Mouse (Mus musculus): Measurements from ENCODE around the gene Ankrd55.

The Ankrd55 gene

GRCm38 (mm10) chr13:112407776-112408490, 119.7 kb downstream of the Ankrd55 start:
- H3K9me3 ChIP-seq (ENCODE audit: low read length), result peaks cover 12% of the 10 kb centered on the region
- H3K27me3 ChIP-seq (ENCODE audit: insufficient read depth, low read length), result no peaks in the 10 kb centered on the region
- H3K4me1 ChIP-seq (replicated peaks; ENCODE audit: low read depth, low read length), result peaks cover 47% of the 10 kb centered on the region
- TF ChIP-seq NANOG (IDR thresholded peaks at IDR 0.05; ENCODE audit: borderline replicate concordance, low read length) (no peak), CTCF (conservative IDR thresholded peaks at IDR 0.05; ENCODE audit: low read length) (no peak), POU5F1 (IDR thresholded peaks at IDR 0.05; ENCODE audit: borderline replicate concordance, low read length) (no peak)
- H3K4me3 ChIP-seq (replicated peaks; ENCODE audit: low read length), result no peak overlapping the region
- H3K36me3 ChIP-seq (ENCODE audit: insufficient read depth, low read length), result no peaks in the 10 kb centered on the region

- Histone ChIP-seq H3K9me3 (ENCODE audit: low read length) (peaks cover 12% of the 10 kb centered on the region), H3K4me1 (replicated peaks; ENCODE audit: low read depth, low read length) (peaks cover 54% of the 10 kb centered on the region), H3K27me3 (ENCODE audit: insufficient read depth, low read length) (no peaks in the 10 kb centered on the region), H3K36me3 (ENCODE audit: insufficient read depth, low read length) (no peaks in the 10 kb centered on the region), H3K4me3 (replicated peaks; ENCODE audit: low read length) (no peak overlapping the region)
- TF ChIP-seq NANOG (IDR thresholded peaks at IDR 0.05; ENCODE audit: borderline replicate concordance, low read length) (no peak), CTCF (conservative IDR thresholded peaks at IDR 0.05; ENCODE audit: low read length) (no peak), POU5F1 (IDR thresholded peaks at IDR 0.05; ENCODE audit: borderline replicate concordance, low read length) (no peak)
Observed at GRCm38 (mm10) chr13:112408701-112409100, 120.5 kb downstream of the Ankrd55 start.

- Histone ChIP-seq H3K4me1 (replicated peaks; ENCODE audit: low read depth, low read length) (peaks cover 60% of the 10 kb centered on the region), H3K36me3 (ENCODE audit: insufficient read depth, low read length) (no peaks in the 10 kb centered on the region), H3K27me3 (ENCODE audit: insufficient read depth, low read length) (no peaks in the 10 kb centered on the region), H3K4me3 (replicated peaks; ENCODE audit: low read length) (no peak overlapping the region), H3K9me3 (ENCODE audit: low read length) (peaks cover 12% of the 10 kb centered on the region)
- TF ChIP-seq CTCF (conservative IDR thresholded peaks at IDR 0.05; ENCODE audit: low read length) (no peak), NANOG (IDR thresholded peaks at IDR 0.05; ENCODE audit: borderline replicate concordance, low read length) (no peak), POU5F1 (IDR thresholded peaks at IDR 0.05; ENCODE audit: borderline replicate concordance, low read length) (no peak)
Observed at GRCm38 (mm10) chr13:112409331-112409730, 121.1 kb downstream of the Ankrd55 start.

- TF ChIP-seq CTCF (conservative IDR thresholded peaks at IDR 0.05; ENCODE audit: low read length) (no peak), POU5F1 (IDR thresholded peaks at IDR 0.05; ENCODE audit: borderline replicate concordance, low read length) (no peak), NANOG (IDR thresholded peaks at IDR 0.05; ENCODE audit: borderline replicate concordance, low read length) (no peak)
Observed at GRCm38 (mm10) chr13:112409851-112410250, 121.6 kb downstream of the Ankrd55 start.

GRCm38 (mm10) chr13:112410461-112410860, 122.2 kb downstream of the Ankrd55 start:
- H3K9me3 ChIP-seq (ENCODE audit: low read length), result peaks cover 12% of the 10 kb centered on the region
- H3K36me3 ChIP-seq (ENCODE audit: insufficient read depth, low read length), result no peaks in the 10 kb centered on the region
- H3K4me1 ChIP-seq (replicated peaks; ENCODE audit: low read depth, low read length), result peaks cover 70% of the 10 kb centered on the region
- TF ChIP-seq CTCF (conservative IDR thresholded peaks at IDR 0.05; ENCODE audit: low read length), result no peak
- no peak for TF ChIP-seq POU5F1 (IDR thresholded peaks at IDR 0.05; ENCODE audit: borderline replicate concordance, low read length)
- no peak for TF ChIP-seq NANOG (IDR thresholded peaks at IDR 0.05; ENCODE audit: borderline replicate concordance, low read length)
- no peaks in the 10 kb centered on the region for H3K27me3 ChIP-seq (ENCODE audit: insufficient read depth, low read length)
- no peak overlapping the region for H3K4me3 ChIP-seq (replicated peaks; ENCODE audit: low read length)

More at GRCm38 (mm10) chr13:112409851-112410250, 121.6 kb downstream of the Ankrd55 start:
- peaks cover 12% of the 10 kb centered on the region for H3K9me3 ChIP-seq (ENCODE audit: low read length)
- no peak overlapping the region for H3K4me3 ChIP-seq (replicated peaks; ENCODE audit: low read length)
- no peaks in the 10 kb centered on the region for H3K27me3 ChIP-seq (ENCODE audit: insufficient read depth, low read length)
- H3K36me3 ChIP-seq (ENCODE audit: insufficient read depth, low read length), result no peaks in the 10 kb centered on the region
- H3K4me1 ChIP-seq (replicated peaks; ENCODE audit: low read depth, low read length), result peaks cover 64% of the 10 kb centered on the region

- H3K36me3 ChIP-seq (ENCODE audit: insufficient read depth, low read length), result no peaks in the 10 kb centered on the region
Observed at GRCm38 (mm10) chr13:112411216-112411822, 123.1 kb downstream of the Ankrd55 start.

GRCm38 (mm10) chr13:112412251-112412650, 124.0 kb downstream of the Ankrd55 start:
- H3K4me3 ChIP-seq (replicated peaks; ENCODE audit: low read length), result no peak overlapping the region
- no peak for TF ChIP-seq CTCF (conservative IDR thresholded peaks at IDR 0.05; ENCODE audit: low read length)
- no peak for TF ChIP-seq NANOG (IDR thresholded peaks at IDR 0.05; ENCODE audit: borderline replicate concordance, low read length)
- no peak for TF ChIP-seq POU5F1 (IDR thresholded peaks at IDR 0.05; ENCODE audit: borderline replicate concordance, low read length)
- H3K27me3 ChIP-seq (ENCODE audit: insufficient read depth, low read length), result no peaks in the 10 kb centered on the region
- no peaks in the 10 kb centered on the region for H3K36me3 ChIP-seq (ENCODE audit: insufficient read depth, low read length)
- H3K9me3 ChIP-seq (ENCODE audit: low read length), result peaks cover 12% of the 10 kb centered on the region
- H3K4me1 ChIP-seq (replicated peaks; ENCODE audit: low read depth, low read length), result peaks cover 81% of the 10 kb centered on the region

More at GRCm38 (mm10) chr13:112411216-112411822, 123.1 kb downstream of the Ankrd55 start:
- Histone ChIP-seq H3K27me3 (ENCODE audit: insufficient read depth, low read length) (no peaks in the 10 kb centered on the region), H3K4me1 (replicated peaks; ENCODE audit: low read depth, low read length) (peaks cover 77% of the 10 kb centered on the region), H3K9me3 (ENCODE audit: low read length) (peaks cover 12% of the 10 kb centered on the region), H3K4me3 (replicated peaks; ENCODE audit: low read length) (no peak overlapping the region)
- TF ChIP-seq NANOG (IDR thresholded peaks at IDR 0.05; ENCODE audit: borderline replicate concordance, low read length) (no peak), CTCF (conservative IDR thresholded peaks at IDR 0.05; ENCODE audit: low read length) (no peak), POU5F1 (IDR thresholded peaks at IDR 0.05; ENCODE audit: borderline replicate concordance, low read length) (no peak)

GRCm38 (mm10) chr13:112412824-112413223, 124.6 kb downstream of the Ankrd55 start:
- Histone ChIP-seq H3K36me3 (ENCODE audit: insufficient read depth, low read length) (no peaks in the 10 kb centered on the region), H3K4me3 (replicated peaks; ENCODE audit: low read length) (peak overlapping the region; percentile 5), H3K4me1 (replicated peaks; ENCODE audit: low read depth, low read length) (peaks cover 81% of the 10 kb centered on the region), H3K27me3 (ENCODE audit: insufficient read depth, low read length) (no peaks in the 10 kb centered on the region), H3K9me3 (ENCODE audit: low read length) (peaks cover 12% of the 10 kb centered on the region)
- TF ChIP-seq CTCF (conservative IDR thresholded peaks at IDR 0.05; ENCODE audit: low read length) (no peak), NANOG (IDR thresholded peaks at IDR 0.05; ENCODE audit: borderline replicate concordance, low read length) (no peak), POU5F1 (IDR thresholded peaks at IDR 0.05; ENCODE audit: borderline replicate concordance, low read length) (no peak)

Data from E14TG2a.4 (cell line).